Mouse (Mus musculus): Measurements from ENCODE around the gene Trafd1. TPM values are rescaled to one million over a fixed set of nuclear protein-coding genes. Genes with fewer than 3 reads are reported as not detected.

Gene Trafd1
- polyA plus RNA-seq, 2 experiments from 2014 or later: 33.7 to 38.3 TPM

DNA sequence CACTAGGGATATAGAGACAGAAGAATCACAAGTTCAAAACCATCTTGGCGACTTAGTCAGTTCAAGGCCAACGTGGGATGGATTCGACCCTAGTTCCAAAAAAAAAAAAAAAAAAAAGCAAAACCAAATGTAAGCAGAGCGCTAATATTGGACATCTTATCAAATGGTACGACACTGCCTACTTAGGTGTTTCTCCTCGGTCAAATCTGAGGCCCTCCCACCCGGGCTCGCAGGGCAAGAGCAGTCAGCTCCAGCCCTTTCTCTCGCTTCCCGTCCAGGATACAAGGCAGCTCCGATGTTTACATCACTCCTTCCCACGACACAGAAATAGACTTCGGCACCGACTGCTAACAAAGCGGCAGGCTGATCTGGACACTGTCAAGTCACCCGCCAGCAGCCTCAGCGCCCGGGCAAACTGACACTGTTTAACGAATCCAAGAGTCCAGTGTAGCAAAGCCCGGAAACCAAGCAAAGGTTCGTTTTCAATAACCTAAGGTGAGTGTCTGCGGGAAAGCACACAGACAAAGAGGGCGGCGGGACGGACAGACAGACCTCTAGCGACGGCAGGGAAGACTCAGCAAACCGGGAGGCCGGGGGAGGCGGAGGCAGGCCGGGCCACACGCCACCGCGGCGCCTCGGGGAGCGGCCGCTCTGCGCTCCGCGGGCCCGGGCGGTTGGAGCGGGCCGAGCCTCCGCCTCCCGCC lies 523 bp downstream of the Trafd1 start:
- peak; percentile 8 for ATAC-seq

DNA sequence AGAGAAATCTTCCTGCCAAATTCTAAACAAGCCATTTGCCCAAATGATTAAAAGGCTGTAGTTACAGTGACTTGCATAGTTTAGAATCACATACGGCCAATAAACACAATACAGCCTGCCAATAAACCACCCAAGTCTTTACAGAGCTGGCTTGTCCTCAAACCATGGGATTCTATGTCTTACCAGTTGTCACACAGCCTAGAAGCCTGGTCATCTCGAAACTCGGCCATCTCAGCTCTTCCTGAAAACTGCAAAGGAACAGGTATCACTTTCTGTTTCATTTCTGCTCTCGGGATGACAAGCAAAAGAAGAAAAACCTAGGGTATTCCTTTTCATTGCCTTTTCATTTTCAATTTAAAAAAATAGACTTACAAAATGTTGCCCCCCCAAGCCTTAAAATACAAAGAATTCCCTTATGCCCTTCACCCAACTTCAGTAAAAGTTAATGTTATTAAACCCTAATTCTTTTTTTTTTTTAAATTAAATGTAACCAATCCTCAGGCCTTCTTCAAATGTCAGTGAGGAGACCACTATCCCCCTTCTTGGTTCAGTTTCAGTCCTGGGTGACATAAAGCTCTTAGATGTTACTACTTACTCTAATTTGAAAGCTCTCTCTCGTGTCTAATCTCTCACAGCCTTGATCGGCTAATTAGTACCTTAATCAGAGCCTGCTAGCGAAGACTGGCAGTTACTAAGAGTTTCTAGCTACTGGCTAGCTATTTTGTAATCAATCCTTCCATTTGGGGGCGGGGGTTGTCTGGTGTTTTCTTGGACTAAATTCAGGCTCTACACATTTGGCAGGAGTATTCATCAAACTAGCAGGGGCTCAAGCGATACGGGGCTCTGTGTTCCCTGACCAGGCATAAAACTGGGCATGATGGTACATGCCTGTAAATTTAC lies 1.3 kb downstream of the Trafd1 start:
- no peak for ATAC-seq

GRCm38 (mm10) chr5:121380692-121381091 lies 4.7 kb downstream of the Trafd1 start:
- no peak for ATAC-seq

DNA sequence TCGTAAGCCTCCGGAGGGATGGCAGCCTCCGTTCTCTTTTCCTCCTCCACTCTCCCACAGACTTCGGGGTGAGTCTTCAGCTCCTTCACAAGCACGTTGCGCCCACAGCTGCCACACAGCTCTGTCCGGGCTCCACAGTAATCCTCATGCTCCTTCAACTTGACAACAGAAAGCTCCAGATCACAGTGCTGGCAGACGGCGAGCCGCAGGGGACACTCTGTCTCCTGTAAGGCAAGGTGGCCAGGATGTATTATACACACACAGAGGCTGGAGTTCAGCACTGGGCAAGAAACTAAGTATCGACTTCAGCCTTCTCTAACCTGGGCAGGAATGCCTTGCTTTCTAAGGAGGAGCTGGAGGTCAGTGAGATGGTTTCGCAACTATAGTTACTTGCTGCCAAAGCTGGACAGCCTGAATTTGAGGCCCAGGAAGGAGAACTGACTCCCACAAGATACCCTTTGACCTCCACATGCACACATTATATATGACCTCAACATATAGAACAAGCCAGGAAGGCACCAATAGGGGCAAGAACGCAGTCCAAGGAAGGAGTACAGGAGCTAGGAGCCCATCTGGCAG lies 6.7 kb downstream of the Trafd1 start:
- ATAC-seq: no peak

GRCm38 (mm10) chr5:121376972-121377371 lies 8.5 kb downstream of the Trafd1 start:
- peak; percentile 49 for ATAC-seq

DNA sequence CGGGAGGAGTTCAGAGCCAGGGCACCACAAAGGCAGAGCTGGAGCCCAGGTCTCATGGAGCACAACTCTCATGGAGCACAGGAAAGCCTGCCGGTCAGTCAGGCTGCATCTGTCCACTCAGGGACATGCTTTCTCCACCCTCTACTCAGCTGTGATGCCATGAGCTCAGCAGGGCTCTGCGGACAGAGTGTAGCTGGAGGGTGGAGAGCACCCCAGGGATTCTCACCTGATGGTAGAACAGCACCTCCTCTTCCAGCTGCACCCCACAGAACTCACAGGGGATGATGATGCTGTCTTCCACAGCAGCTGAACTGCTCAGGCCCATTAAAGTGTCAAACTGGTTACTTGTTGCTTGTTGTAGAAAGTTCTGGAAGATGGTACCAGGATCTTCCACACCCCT lies 10.6 kb downstream of the Trafd1 start:
- ATAC-seq: no peak

DNA sequence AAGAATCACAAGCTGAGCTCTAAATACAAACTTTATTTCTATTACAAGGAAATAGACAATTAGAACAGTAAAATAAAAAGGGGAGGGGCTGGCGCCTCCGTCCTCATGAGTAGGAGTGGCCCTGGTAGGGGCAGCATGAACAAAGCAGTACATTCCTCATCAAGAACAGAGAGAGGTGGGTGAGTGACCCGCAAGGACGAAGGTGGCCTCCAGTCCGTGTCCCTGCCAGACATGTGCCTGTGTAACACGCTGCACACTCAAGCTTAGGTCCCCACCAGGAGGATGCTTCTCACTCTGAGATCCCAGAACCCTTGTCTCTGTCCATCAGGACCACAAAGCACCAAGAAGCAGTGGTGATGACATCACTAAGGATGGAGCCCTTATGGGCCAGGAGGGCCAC lies 13.7 kb downstream of the Trafd1 start:
- ATAC-seq: no peak

DNA sequence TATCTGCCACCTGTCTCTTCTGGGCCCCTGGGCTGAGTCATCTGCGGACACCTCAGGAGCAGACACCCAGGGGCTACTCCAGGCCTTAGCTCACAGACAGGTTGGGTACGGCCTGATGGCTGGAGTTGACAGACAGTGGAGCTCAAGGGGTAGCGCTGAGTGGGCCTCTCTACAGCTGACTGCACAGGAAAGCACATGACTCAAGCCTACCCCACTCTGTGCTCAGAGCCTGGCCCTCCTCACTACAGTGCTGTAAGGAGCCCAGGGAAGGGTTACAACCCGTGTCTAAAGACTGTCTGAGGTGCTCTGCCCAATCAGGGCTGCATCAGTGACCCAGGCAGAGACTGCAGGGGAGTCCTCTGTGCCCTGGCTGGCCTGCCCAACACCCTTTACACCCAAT lies 18.2 kb downstream of the Trafd1 start:
- ATAC-seq: no peak

DNA sequence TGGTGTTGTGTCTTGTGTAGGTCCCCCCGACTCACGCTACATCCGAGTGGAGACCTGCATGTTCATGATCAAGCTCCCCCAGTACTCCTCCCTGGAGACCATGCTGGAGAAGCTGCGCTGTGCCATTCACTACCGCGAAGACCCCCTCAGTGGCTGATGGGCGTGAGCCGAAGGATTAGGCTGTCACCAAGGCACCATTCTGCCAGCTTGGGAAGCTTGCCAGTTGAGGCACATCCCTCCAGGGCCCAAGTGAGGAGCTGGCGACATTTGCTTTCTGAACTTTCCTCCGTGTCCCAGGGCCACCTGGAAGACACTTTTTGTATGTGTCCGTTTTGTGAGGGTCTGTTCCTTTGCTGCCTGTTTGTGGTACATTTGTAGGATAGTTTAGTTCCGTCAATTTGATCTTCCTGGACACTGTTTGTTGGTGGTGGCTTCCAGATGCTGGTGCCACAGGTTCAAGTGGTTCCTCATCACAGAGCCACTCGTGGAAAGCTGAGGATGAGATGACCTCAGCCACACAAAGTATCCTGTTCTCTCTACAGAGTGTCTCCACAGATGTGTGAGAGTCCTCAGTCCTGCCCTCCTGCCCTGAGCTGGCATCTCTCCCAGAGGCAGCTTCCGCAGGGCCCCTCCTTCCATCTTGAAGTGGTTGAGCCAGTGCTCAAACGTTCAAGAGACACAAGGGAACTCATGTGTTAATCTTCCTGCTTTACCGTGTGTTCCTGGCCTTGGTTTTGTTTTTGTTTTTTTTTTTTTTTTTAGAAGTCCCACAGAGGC lies 18.8 kb downstream of the Trafd1 start:
- no peak for ATAC-seq

- ATAC-seq: no peak
Measured at GRCm38 (mm10) chr5:121363441-121363840, 22.0 kb downstream of the Trafd1 start.

- ATAC-seq: no peak
Measured at GRCm38 (mm10) chr5:121361696-121362095, 23.7 kb downstream of the Trafd1 start.

- ATAC-seq: no peak
Measured at GRCm38 (mm10) chr5:121359229-121359628, 26.2 kb downstream of the Trafd1 start.

GRCm38 (mm10) chr5:121343997-121344396 lies 41.4 kb downstream of the Trafd1 start:
- no peak for ATAC-seq

DNA sequence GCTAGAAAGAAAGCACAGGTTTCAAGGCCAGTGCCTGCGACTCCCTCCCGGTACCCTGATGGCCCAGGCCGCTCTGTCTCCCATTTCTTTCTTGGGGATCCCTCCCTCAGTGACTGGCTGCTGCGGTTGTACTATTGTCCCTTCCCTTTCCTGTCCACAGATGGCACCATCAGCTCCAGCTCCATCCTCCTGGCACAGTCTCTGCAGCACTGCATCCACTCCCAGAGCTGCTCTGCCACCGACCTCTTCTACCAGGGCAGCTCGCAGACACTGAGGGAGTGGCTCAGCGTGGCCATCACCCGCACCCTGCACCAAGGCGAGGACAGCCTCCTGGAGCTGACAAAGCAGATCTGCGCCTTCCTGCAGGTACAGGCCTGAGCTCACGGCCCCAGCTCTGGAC lies 42.9 kb downstream of the Trafd1 start:
- no peak for ATAC-seq

DNA sequence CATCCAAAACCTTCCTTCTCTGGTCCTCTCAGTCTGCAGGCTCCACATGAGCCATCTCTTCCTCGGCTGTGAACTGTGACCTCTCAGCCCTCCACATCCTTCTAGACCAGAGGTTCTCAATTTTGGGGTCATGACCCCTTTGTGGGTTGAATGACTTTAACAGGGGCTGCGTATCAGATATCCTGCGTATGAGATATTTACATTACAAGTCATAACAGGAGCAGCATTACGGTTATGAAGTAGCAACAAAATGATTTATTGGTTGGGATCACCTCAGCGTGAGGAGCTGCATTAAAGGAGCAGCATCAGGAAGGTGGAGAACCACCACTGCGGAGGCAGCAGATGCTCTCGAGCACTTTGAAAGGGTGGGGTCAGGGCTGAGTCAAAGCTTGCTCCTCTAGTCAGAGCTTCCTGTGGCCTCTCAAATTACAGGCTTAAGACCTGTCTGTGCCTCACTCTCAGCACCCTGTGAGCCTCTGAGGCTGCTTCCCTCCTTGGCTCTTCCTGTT lies 44.4 kb downstream of the Trafd1 start:
- ATAC-seq: peak; percentile 95

DNA sequence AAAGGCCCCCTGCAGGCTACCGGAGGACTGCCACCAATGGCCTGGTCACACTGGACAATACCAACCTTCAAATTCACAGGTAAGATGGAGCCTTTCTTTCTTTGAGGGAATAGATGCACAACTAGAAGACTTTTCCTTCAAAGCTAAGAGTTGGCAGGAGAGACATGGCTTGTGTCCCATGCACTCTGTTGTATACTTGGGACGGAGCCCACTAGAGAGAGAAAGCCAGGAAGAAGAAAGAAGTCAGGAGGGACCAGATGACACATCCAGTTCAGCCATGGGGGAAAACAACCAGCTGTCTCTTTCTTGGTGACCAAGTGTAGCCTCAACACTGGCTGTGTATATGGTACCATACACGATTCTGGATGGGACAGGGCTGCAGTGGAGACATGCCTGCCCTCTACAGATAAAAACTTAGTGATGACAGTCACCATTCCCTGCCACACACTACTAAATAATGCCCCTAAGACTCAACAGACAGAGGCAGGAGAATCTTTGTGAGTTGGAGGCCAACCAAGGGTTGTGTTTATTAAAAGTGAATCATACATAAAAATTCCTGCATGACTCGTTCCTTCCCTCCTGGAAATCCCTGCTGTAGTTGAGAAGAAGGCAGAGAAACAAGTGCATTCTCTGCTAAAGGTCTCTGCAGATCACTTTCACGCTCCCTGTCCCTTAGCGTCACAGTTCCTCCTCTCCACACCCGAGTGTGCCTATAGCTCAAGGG lies 45.8 kb downstream of the Trafd1 start:
- no peak for ATAC-seq

DNA sequence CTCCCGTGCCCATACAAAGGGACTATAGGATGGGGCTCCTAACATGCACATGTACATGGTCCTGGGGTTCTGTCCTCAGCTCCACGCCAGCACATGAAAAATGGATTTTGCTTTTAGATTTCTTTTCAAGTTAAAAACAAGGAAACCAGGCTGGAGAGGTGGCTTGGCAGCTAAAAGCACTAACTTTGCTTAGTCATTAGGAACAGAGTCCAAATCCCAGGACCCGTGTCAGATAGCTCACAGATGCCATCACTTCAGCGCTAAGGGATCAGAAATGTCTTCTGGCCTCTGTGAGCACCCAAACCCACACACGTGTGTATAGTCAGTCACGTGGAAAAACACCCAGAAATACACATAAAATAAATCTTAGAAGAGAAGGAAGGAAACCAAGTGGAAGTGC lies 48.7 kb downstream of the Trafd1 start:
- no peak for ATAC-seq

DNA sequence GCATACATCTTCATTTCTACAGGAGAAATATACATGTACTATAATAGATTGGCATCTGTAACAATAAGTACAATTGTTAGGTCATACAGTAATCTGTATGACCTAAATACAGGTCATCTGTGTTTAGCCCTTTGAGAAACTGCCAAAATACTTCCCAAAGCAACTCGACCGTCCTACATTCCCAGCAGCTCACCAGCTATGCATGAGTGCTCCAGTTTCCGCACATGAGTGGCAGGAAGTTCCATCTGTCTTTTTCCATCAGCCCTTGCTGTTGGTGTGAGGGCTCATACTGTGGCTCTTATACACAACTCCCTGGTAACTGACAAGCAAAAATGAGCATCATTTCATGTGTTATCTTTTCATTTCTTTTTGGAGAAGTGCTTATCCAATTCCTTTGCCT lies 49.4 kb downstream of the Trafd1 start:
- no peak for ATAC-seq

DNA sequence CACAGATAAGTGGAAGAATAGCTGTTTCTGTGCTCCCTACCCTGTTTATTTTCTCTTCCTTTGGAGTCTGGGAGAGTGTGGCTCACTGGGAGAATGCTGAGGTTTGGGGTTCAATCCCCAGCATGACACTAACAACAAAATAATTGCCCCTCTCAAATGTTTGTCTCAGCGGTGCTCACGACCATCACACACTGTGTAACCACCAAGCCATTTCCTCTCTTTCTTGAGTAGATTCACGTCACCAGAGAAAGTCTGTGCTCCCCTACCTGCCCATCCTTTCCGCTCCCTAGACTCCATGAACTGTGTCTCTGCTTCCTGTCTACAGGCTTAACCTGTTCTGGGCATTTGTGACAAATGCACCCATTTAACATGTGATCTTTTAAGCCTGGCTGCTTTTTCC lies 50.0 kb downstream of the Trafd1 start:
- peak; percentile 74 for ATAC-seq

GRCm38 (mm10) chr5:121334454-121334853 lies 51.0 kb downstream of the Trafd1 start:
- ATAC-seq: no peak

DNA sequence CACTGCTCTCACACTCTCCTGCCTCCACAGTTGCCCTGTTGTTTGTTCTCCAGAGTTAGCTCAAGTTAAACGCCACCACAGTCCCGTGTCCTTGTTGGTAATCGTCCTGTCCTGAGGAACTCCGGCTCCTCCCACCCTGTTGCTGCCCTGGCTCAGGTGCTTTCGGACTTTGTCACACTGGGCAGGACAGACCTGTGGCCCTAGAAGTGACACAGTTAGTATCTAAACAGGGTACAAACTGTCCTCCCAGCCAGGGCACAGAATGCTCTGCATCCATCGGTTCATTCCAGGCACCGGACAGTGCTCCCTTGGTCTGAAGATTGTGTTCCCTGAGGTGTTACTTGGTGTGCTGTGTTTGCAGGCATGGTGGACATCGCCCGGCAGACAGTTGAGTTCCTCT lies 51.5 kb downstream of the Trafd1 start:
- ATAC-seq: no peak

DNA sequence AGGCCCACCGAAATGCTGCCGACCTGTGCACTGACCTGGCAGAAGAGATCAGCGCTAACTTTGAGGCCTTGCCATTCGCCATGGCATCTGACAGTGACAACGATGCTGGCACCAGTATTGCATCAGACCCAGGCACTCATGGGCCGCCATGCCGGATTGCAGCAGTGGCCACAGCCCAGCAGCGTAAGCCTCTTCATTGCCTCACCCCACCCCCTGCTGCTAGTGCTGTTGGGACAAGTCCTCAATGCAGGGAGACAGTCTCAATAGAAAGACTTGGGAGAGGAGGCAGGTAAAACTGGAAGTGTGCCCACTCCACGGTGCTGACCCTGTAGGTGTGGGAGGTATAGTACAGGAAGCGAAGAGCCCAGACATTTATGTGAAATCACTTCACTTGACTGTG lies 53.7 kb downstream of the Trafd1 start:
- no peak for ATAC-seq

Data from activated CD4-positive, CD25-positive, alpha-beta regulatory T cell, adult 4 months (primary cell).